Mouse (Mus musculus) CH12.LX (cell line): ENCODE measurements around the gene Marveld3. TPM values are rescaled to one million over a fixed set of nuclear protein-coding genes. Genes with fewer than 3 reads are reported as not detected.

Experiments
- DNase-seq: peaks from one replicate; pipeline ENCODE4 v3.0.0-alpha.2; 2013; ENCODE audit errors: extremely low read depth
- H3K27ac ChIP-seq: 2 replicates; pipeline ENCODE4 v1.5.1; 2012; ENCODE audit warnings: low read depth, mild to moderate bottlenecking, control low read depth, moderate library complexity; ENCODE audit not compliant: insufficient read depth
- H3K27me3 ChIP-seq: replicated peaks from 2 replicates; pipeline ENCODE3; 2012; ENCODE audit warnings: inconsistent platforms
- H3K36me3 ChIP-seq, 2 experiments: replicated peaks in 1 of 2; 2 replicates each; pipeline versions ENCODE3 to v1.6.1; 2012; ENCODE audit warnings: inconsistent platforms in 1 of 2, low read length in 1 of 2, mild to moderate bottlenecking in 1 of 2, mixed read lengths in 1 of 2, moderate library complexity in 1 of 2; ENCODE audit not compliant: control insufficient read depth in 1 of 2, insufficient read depth in 1 of 2
- H3K4me1 ChIP-seq, 2 experiments: 2 replicates each; pipeline ENCODE4 v1.6.1; 2012; ENCODE audit warnings: inconsistent platforms in 1 of 2, moderate library complexity in 1 of 2; ENCODE audit not compliant: insufficient read depth in 2 of 2, control insufficient read depth in 1 of 2
- H3K4me2 ChIP-seq: 2 replicates; pipeline ENCODE4 v1.6.1; 2012; ENCODE audit warnings: low read depth, mild to moderate bottlenecking, control low read depth; ENCODE audit not compliant: poor library complexity, insufficient read depth, severe bottlenecking
- H3K4me3 ChIP-seq, 3 experiments: fragments of 150-350 bp in 1 of 3; sonication (generic) in 1 of 3; replicated peaks in 1 of 3; 2 replicates each; pipeline versions ENCODE3 to v1.5.1; 2011 to 2012; ENCODE audit warnings: low read depth in 2 of 3, low read length in 2 of 3, mild to moderate bottlenecking in 2 of 3, moderate library complexity in 2 of 3, control low read depth in 1 of 3, improper control_type of control experiment in 1 of 3, inconsistent platforms in 1 of 3, mixed read lengths in 1 of 3; ENCODE audit not compliant: poor library complexity in 1 of 3
- H3K79me2 ChIP-seq: replicated peaks from 2 replicates; pipeline ENCODE4 v1.6.1; 2012; ENCODE audit warnings: mild to moderate bottlenecking, moderate library complexity; ENCODE audit not compliant: control insufficient read depth, poor library complexity, insufficient read depth, severe bottlenecking; ENCODE audit errors: extremely low read depth
- H3K9ac ChIP-seq: 2 replicates; pipeline ENCODE4 v1.6.1; 2012; ENCODE audit warnings: low read depth, mild to moderate bottlenecking, control low read depth, moderate library complexity; ENCODE audit not compliant: insufficient read depth
- H3K9me3 ChIP-seq: replicated peaks from 2 replicates; pipeline ENCODE3; 2012; ENCODE audit warnings: low read length, inconsistent platforms, mixed read lengths
- BHLHE40 ChIP-seq: IDR thresholded peaks from 2 replicates; pipeline ENCODE4 v1.6.1; 2011; ENCODE audit warnings: mild to moderate bottlenecking, low read depth, low read length, improper control_type of control experiment
- CHD1 ChIP-seq: IDR thresholded peaks from 2 replicates; pipeline ENCODE4 v1.6.1; 2012; ENCODE audit warnings: low read depth, low read length, improper control_type of control experiment, inconsistent platforms
- CHD2 ChIP-seq: IDR thresholded peaks from 2 replicates; pipeline ENCODE4 v1.6.1; 2011; ENCODE audit warnings: low read length, improper control_type of control experiment
- CTCF ChIP-seq, 2 experiments: IDR thresholded peaks in 1 of 2; conservative IDR thresholded peaks in 1 of 2; 2 replicates each; pipeline ENCODE4 v1.5.1; 2011 to 2012; ENCODE audit warnings: low read depth in 2 of 2, low read length in 2 of 2, improper control_type of control experiment in 1 of 2, inconsistent platforms in 1 of 2, mild to moderate bottlenecking in 1 of 2, moderate library complexity in 1 of 2
- ELF1 ChIP-seq: IDR thresholded peaks from 2 replicates; pipeline ENCODE4 v1.6.1; 2014; ENCODE audit warnings: low read depth, mild to moderate bottlenecking, inconsistent platforms, low read length, improper control_type of control experiment
- EP300 ChIP-seq: IDR thresholded peaks from 2 replicates; pipeline ENCODE4 v1.6.1; 2011; ENCODE audit warnings: low read length, improper control_type of control experiment
- ETS1 ChIP-seq: conservative IDR thresholded peaks from 2 replicates; pipeline ENCODE4 v1.6.1; 2012; ENCODE audit warnings: low read depth, mild to moderate bottlenecking, inconsistent platforms, low read length, improper control_type of control experiment, moderate library complexity
- HCFC1 ChIP-seq: IDR thresholded peaks from 2 replicates; pipeline ENCODE4 v1.6.1; 2012; ENCODE audit warnings: low read depth, mild to moderate bottlenecking, inconsistent platforms, low read length, improper control_type of control experiment
- IRF4 ChIP-seq: IDR thresholded peaks from 2 replicates; pipeline ENCODE4 v1.6.1; 2014; ENCODE audit warnings: low read depth, mild to moderate bottlenecking, inconsistent platforms, low read length, improper control_type of control experiment
- JUN ChIP-seq: IDR thresholded peaks from 2 replicates; pipeline ENCODE4 v1.6.1; 2011; ENCODE audit warnings: low read depth, mild to moderate bottlenecking, low read length, improper control_type of control experiment, moderate library complexity; ENCODE audit not compliant: insufficient read depth
- KAT2A ChIP-seq: IDR thresholded peaks from 2 replicates; pipeline ENCODE4 v1.6.1; 2012; ENCODE audit warnings: low read length, improper control_type of control experiment, inconsistent platforms; ENCODE audit not compliant: insufficient replicate concordance
- MAX ChIP-seq: IDR thresholded peaks from 2 replicates; pipeline ENCODE4 v1.6.1; 2011; ENCODE audit warnings: low read length, improper control_type of control experiment
- MAZ ChIP-seq: IDR thresholded peaks from 2 replicates; pipeline ENCODE4 v1.6.1; 2012; ENCODE audit warnings: low read depth, mild to moderate bottlenecking, inconsistent platforms, low read length, improper control_type of control experiment, moderate library complexity
- MEF2A ChIP-seq: IDR thresholded peaks from 2 replicates; pipeline ENCODE4 v1.6.1; 2014; ENCODE audit warnings: low read depth, mild to moderate bottlenecking, inconsistent platforms, low read length, improper control_type of control experiment, borderline replicate concordance
- MYC ChIP-seq: IDR thresholded peaks from 2 replicates; pipeline ENCODE4 v1.6.1; 2011; ENCODE audit warnings: low read depth, mild to moderate bottlenecking, improper control_type of control experiment, low read length
- NELFE ChIP-seq: IDR thresholded peaks from 2 replicates; pipeline ENCODE4 v1.6.1; 2011; ENCODE audit warnings: low read depth, low read length, improper control_type of control experiment
- PAX5 ChIP-seq: IDR thresholded peaks from 2 replicates; pipeline ENCODE4 v1.6.1; 2012; ENCODE audit warnings: low read length, inconsistent platforms, mixed read lengths
- POLR2A ChIP-seq: IDR thresholded peaks from 2 replicates; pipeline ENCODE4 v1.6.1; 2011; ENCODE audit warnings: low read depth, mild to moderate bottlenecking, improper control_type of control experiment, low read length
- RCOR1 ChIP-seq: conservative IDR thresholded peaks from 2 replicates; pipeline ENCODE4 v1.6.1; 2012; ENCODE audit warnings: low read depth, mild to moderate bottlenecking, inconsistent platforms, low read length, improper control_type of control experiment
- SIN3A ChIP-seq: IDR thresholded peaks from 2 replicates; pipeline ENCODE4 v1.6.1; 2012; ENCODE audit warnings: low read length, improper control_type of control experiment, inconsistent platforms
- TBP ChIP-seq: conservative IDR thresholded peaks from 2 replicates; pipeline ENCODE4 v1.6.1; 2011; ENCODE audit warnings: low read depth, low read length, improper control_type of control experiment
- ZC3H11A ChIP-seq: IDR thresholded peaks from 2 replicates; pipeline ENCODE4 v1.6.1; 2012; ENCODE audit warnings: low read depth, mild to moderate bottlenecking, inconsistent platforms, low read length, improper control_type of control experiment
- ZKSCAN1 ChIP-seq: IDR thresholded peaks from 2 replicates; pipeline ENCODE4 v1.6.1; 2012; ENCODE audit warnings: low read depth, inconsistent platforms, low read length, improper control_type of control experiment, borderline replicate concordance
- ZMIZ1 ChIP-seq: IDR thresholded peaks from 2 replicates; pipeline ENCODE4 v1.6.1; 2012; ENCODE audit warnings: low read depth, mild to moderate bottlenecking, inconsistent platforms, low read length, improper control_type of control experiment
- ZNF384 ChIP-seq: IDR thresholded peaks from 2 replicates; pipeline ENCODE4 v1.6.1; 2012; ENCODE audit warnings: low read depth, low read length, improper control_type of control experiment, inconsistent platforms
- dilution Hi-C: fragments of 300-500 bp; cut with MboI; formaldehyde crosslinking; loops from 2 replicates; pipeline ENCODE4 v1.14.3; 2020; ENCODE audit warnings: low sequenced_read_pairs; ENCODE audit not compliant: extremely low pct_unique_long_range_greater_than_20kb, extremely low pct_ligation_motif_present
- in situ Hi-C: fragments of 300-500 bp; cut with MboI; formaldehyde crosslinking; loops from 3 replicates; pipeline ENCODE4 v1.14.3; 2019; ENCODE audit warnings: low sequenced_read_pairs, low pct_ligation_motif_present, low pct_unique_long_range_greater_than_20kb, mixed read lengths
- polyA plus RNA-seq: library from polyadenylated mRNA; unstranded; fragments of >175 nt; gene quantifications from 2 replicates; pipeline ENCODE4 v1.2.1, GENCODE M21; 2012; ENCODE audit warnings: low read depth; ENCODE audit not compliant: insufficient read length
- total RNA-seq, 2 experiments: library from RNA; depleted of rRNA; stranded (reverse); fragments of 300-350 nt in 1 of 2; fragments of >200 nt in 1 of 2; gene quantifications; 2 replicates each; pipeline ENCODE4 v1.2.3; 2012 to 2014

Marveld3 gene
- total and polyA plus RNA-seq, 3 experiments = not detected

GRCm38 (mm10) chr8:109957167-109958028 lies 4.6 kb downstream of the Marveld3 start:
- Histone ChIP-seq H3K4me1 (peaks cover 6 to 46% of the 10 kb centered on the region in 2 experiments), H3K36me3 (no peaks in the 10 kb centered on the region), H3K4me3 (peak overlapping the region; percentile 28 to 38 (median 37)), H3K4me2 (peak overlapping the region; percentile 58), H3K9me3 (peaks cover 7% of the 10 kb centered on the region), H3K79me2 (no peaks in the 10 kb centered on the region), H3K27me3 (no peaks in the 10 kb centered on the region), H3K27ac (peak overlapping the region; percentile 68), H3K9ac (peak overlapping the region; percentile 9; the same call in 1 of the 2 replicates)
- TF ChIP-seq MYC (peak; percentile 33; the same call in 1 of the 2 replicates), IRF4 (no peak), MAZ (peak; percentile 56), CHD2 (0 out of 2 replicates have a peak, but pooled peaks have one; percentile 59), CHD1 (peak; percentile 68; the same call in 1 of the 2 replicates), ZMIZ1 (no peak), PAX5 (no peak), CTCF (conservative IDR thresholded peaks at IDR 0.05 in 1 of 2, IDR thresholded peaks at IDR 0.05 in 1 of 2; ENCODE audit: low read depth in 2 of 2, low read length in 2 of 2) (no peak), TBP (0 out of 2 replicates have a peak, but pooled peaks have one; percentile 23), ELF1 (peak; percentile 90), SIN3A (peak; percentile 61; the same call in 1 of the 2 replicates), POLR2A (peak; percentile 53), NELFE (0 out of 2 replicates have a peak, but pooled peaks have one; percentile 11), MAX (no peak), ETS1 (0 out of 2 replicates have a peak, but pooled peaks have one; percentile 29)
- dilution Hi-C loops (no loop called here), in situ Hi-C loops (no loop called here)
- peak; percentile 95 for DNase-seq

DNA sequence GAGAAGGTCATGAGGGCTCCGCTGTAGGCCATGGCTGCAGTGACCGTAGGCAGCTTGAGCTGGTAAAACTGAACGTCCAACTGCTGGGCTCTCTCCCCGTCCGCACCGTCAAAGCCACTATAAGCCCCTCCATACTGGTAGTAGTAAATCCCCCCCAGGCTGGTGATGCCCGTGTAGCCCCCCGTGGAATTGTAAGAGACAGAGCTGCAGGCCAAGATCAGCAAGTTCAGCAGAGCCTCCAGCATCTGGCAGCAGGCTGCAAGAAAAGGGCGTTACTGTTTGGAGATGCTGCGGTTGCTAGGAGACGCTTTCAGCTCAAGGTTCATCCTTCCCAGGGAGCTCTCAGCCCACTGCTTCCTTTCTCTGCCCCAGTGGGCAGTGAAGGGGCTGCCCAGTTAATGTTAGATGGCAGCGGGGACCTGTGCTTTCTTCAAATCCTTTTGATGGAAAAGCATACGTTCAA lies 7.5 kb downstream of the Marveld3 start:
- Histone ChIP-seq H3K9me3 (no peaks in the 10 kb centered on the region), H3K27me3 (no peaks in the 10 kb centered on the region), H3K4me3 (no peak overlapping the region), H3K36me3 (no peaks in the 10 kb centered on the region), H3K79me2 (no peaks in the 10 kb centered on the region), H3K4me1 (peaks cover 6 to 34% of the 10 kb centered on the region in 2 experiments)
- in situ Hi-C loops = no loop called here
- dilution Hi-C loops = no loop called here
- DNase-seq = peak; percentile 23
- TF ChIP-seq HCFC1 (no peak), ZC3H11A (no peak), ZKSCAN1 (no peak), EP300 (no peak), NELFE (no peak), CHD1 (no peak), ZNF384 (no peak), TBP (no peak), JUN (no peak), KAT2A (no peak), BHLHE40 (no peak), CTCF (conservative IDR thresholded peaks at IDR 0.05 in 1 of 2, IDR thresholded peaks at IDR 0.05 in 1 of 2; ENCODE audit: low read depth in 2 of 2, low read length in 2 of 2) (no peak), MEF2A (no peak), RCOR1 (no peak), SIN3A (no peak), IRF4 (no peak)
- TF ChIP-seq, all 38 proteins: peak for 0
- no peak overlapping the region for H3K9ac ChIP-seq
- no peak overlapping the region for H3K27ac ChIP-seq
- no peak overlapping the region for H3K4me2 ChIP-seq
